Mouse (Mus musculus) layer of hippocampus, postnatal 14 days (tissue): ENCODE measurements around the gene Cecr2. TPM values are rescaled to one million over a fixed set of nuclear protein-coding genes. Genes with fewer than 3 reads are reported as not detected.

Experiments used
- DNase-seq, 2 experiments: peaks; one replicate each; pipeline ENCODE4 v3.0.0; 2021 to 2022; ENCODE audit warnings: low spot score in 2 of 2, mixed read lengths in 1 of 2
- total RNA-seq, 2 experiments: library from RNA; stranded (reverse); gene quantifications; 2 replicates each; pipeline ENCODE4 v1.2.3; 2021

The Cecr2 gene
- total RNA-seq, 2 experiments from 2014 or later, result 8.9 to 12.5 TPM

- no peak for DNase-seq
These were observed 103.8 kb downstream of the Cecr2 start for GRCm38 (mm10) chr6:120769972-120770371.

GRCm38 (mm10) chr6:120771366-120771765 is 105.2 kb downstream of the Cecr2 start:
- DNase-seq, result no peak

- DNase-seq, result no peak
These were observed 105.9 kb downstream of the Cecr2 start for GRCm38 (mm10) chr6:120772025-120772424.

- peak; percentile 55 to 77 for DNase-seq
These were observed 107.0 kb downstream of the Cecr2 start, which contains the start of gene Slc25a18 for GRCm38 (mm10) chr6:120773149-120773628. Slc25a18 (plus strand) TSS chr6:120773578.

GRCm38 (mm10) chr6:120773763-120774162 is 107.6 kb downstream of the Cecr2 start:
- no peak for DNase-seq

GRCm38 (mm10) chr6:120776286-120776685 is 110.1 kb downstream of the Cecr2 start:
- DNase-seq, result no peak

- no peak for DNase-seq
These were observed 111.4 kb downstream of the Cecr2 start for GRCm38 (mm10) chr6:120777533-120777932.

- no peak for DNase-seq
These were observed 112.1 kb downstream of the Cecr2 start for GRCm38 (mm10) chr6:120778226-120778625.

- DNase-seq, result no peak
These were observed 116.8 kb downstream of the Cecr2 start for GRCm38 (mm10) chr6:120782948-120783347.

- no peak for DNase-seq
These were observed 118.2 kb downstream of the Cecr2 start for GRCm38 (mm10) chr6:120784351-120784750.

- DNase-seq, result no peak
These were observed 122.0 kb downstream of the Cecr2 start for GRCm38 (mm10) chr6:120788068-120788607.

GRCm38 (mm10) chr6:120788904-120789303 is 122.7 kb downstream of the Cecr2 start:
- DNase-seq, result no peak

- no peak for DNase-seq
These were observed 124.0 kb downstream of the Cecr2 start for GRCm38 (mm10) chr6:120790153-120790552.

GRCm38 (mm10) chr6:120790717-120791116 is 124.5 kb downstream of the Cecr2 start:
- DNase-seq, result no peak

GRCm38 (mm10) chr6:120792947-120793346 is 126.8 kb downstream of the Cecr2 start:
- peak in 1 of 2 experiments; percentile 46 for DNase-seq

GRCm38 (mm10) chr6:120795422-120796086 is 129.4 kb downstream of the Cecr2 start:
- DNase-seq, result no peak

GRCm38 (mm10) chr6:120796111-120796510 is 129.9 kb downstream of the Cecr2 start:
- no peak for DNase-seq

GRCm38 (mm10) chr6:120798019-120798418 is 131.8 kb downstream of the Cecr2 start:
- DNase-seq, result no peak

- DNase-seq, result no peak
These were observed 132.7 kb downstream of the Cecr2 start for GRCm38 (mm10) chr6:120798905-120799304.

- DNase-seq, result no peak
These were observed 133.4 kb downstream of the Cecr2 start for GRCm38 (mm10) chr6:120799581-120800041.

GRCm38 (mm10) chr6:120806999-120807737 is 141.0 kb downstream of the Cecr2 start:
- no peak for DNase-seq

GRCm38 (mm10) chr6:120807738-120808081 is 141.5 kb downstream of the Cecr2 start:
- DNase-seq, result no peak
